Mouse (Mus musculus) liver, postnatal 0 days (tissue): ENCODE measurements around the gene Ssh2.

ENCODE experiments used
- CTCF ChIP-seq: sonication (generic); IDR thresholded peaks from 2 replicates; pipeline ENCODE4 v1.5.1; 2016; ENCODE audit warnings: antibody characterized with exemption, low read depth
- EP300 ChIP-seq: IDR thresholded peaks from 2 replicates; pipeline ENCODE4 v1.6.1; 2016; ENCODE audit warnings: antibody characterized with exemption, low read depth, mild to moderate bottlenecking

GRCm38 (mm10) chr11:77395539-77395938, 179.5 kb downstream of the Ssh2 start:
- TF ChIP-seq EP300, result no peak
- TF ChIP-seq CTCF, result no peak
